Mouse (Mus musculus): ENCODE data around the gene Ikzf2. TPM values are rescaled to one million over a fixed set of nuclear protein-coding genes. Genes with fewer than 3 reads are reported as not detected.

Gene Ikzf2
- polyA plus RNA-seq, 2 experiments, result 2.6 to 4.6 TPM

- Histone ChIP-seq H3K4me2 (replicated peaks; ENCODE audit: low read depth, low read length, severe bottlenecking) (no peak overlapping the region), H3K27ac (replicated peaks; ENCODE audit: low read depth, low read length) (no peak overlapping the region), H3K9ac (ENCODE audit: low read depth, low read length, severe bottlenecking) (no peak overlapping the region), H3K4me1 (ENCODE audit: control insufficient read depth, insufficient read depth, low read length) (0 out of 2 replicates have a peak, but pooled peaks cover 2% of the 10 kb centered on the region), H3K27me3 (ENCODE audit: control insufficient read depth, insufficient read depth, low read length) (no peaks in the 10 kb centered on the region), H3K4me3 (replicated peaks; ENCODE audit: low read length) (no peak overlapping the region), H3K9me3 (ENCODE audit: control insufficient read depth, low read length) (no peaks in the 10 kb centered on the region), H3K36me3 (ENCODE audit: control insufficient read depth, insufficient read depth, low read length) (no peaks in the 10 kb centered on the region)
- DNase-seq (ENCODE audit: low spot score) (peak; percentile 47), ATAC-seq (ENCODE audit: low FRiP score, low read depth) (no peak; the same call in 1 of the 2 replicates)
- TF ChIP-seq POLR2A (IDR thresholded peaks at IDR 0.05; ENCODE audit: borderline replicate concordance, extremely low read depth, insufficient read depth, insufficient read length), result no peak
- 37% methylated on average over 3 of the region's 3 CpGs for WGBS
Measured at GRCm38 (mm10) chr1:69637907-69638306, 49.1 kb downstream of the Ikzf2 start.

- Histone ChIP-seq H3K9me3 (ENCODE audit: control insufficient read depth, low read length) (no peaks in the 10 kb centered on the region), H3K4me2 (replicated peaks; ENCODE audit: low read depth, low read length, severe bottlenecking) (no peak overlapping the region), H3K27me3 (ENCODE audit: control insufficient read depth, insufficient read depth, low read length) (no peaks in the 10 kb centered on the region), H3K4me3 (replicated peaks; ENCODE audit: low read length) (no peak overlapping the region), H3K9ac (ENCODE audit: low read depth, low read length, severe bottlenecking) (no peak overlapping the region), H3K36me3 (ENCODE audit: control insufficient read depth, insufficient read depth, low read length) (no peaks in the 10 kb centered on the region), H3K27ac (replicated peaks; ENCODE audit: low read depth, low read length) (no peak overlapping the region), H3K4me1 (ENCODE audit: control insufficient read depth, insufficient read depth, low read length) (0 out of 2 replicates have a peak, but pooled peaks cover 2% of the 10 kb centered on the region)
- DNase-seq (ENCODE audit: low spot score) (no peak), ATAC-seq (ENCODE audit: low FRiP score, low read depth) (no peak)
- TF ChIP-seq POLR2A (IDR thresholded peaks at IDR 0.05; ENCODE audit: borderline replicate concordance, extremely low read depth, insufficient read depth, insufficient read length), result no peak
- 91% methylated on average over 2 of the region's 2 CpGs for WGBS
Measured at GRCm38 (mm10) chr1:69634259-69634658, 52.8 kb downstream of the Ikzf2 start.

- WGBS, result 66% methylated on average over 6 of the region's 6 CpGs
- no peak for DNase-seq (ENCODE audit: low spot score)
- no peak for TF ChIP-seq POLR2A (IDR thresholded peaks at IDR 0.05; ENCODE audit: borderline replicate concordance, extremely low read depth, insufficient read depth, insufficient read length)
- no peak overlapping the region for H3K27ac ChIP-seq (replicated peaks; ENCODE audit: low read depth, low read length)
- no peak for ATAC-seq (ENCODE audit: low FRiP score, low read depth)
- H3K36me3 ChIP-seq (ENCODE audit: control insufficient read depth, insufficient read depth, low read length), result no peaks in the 10 kb centered on the region
- H3K27me3 ChIP-seq (ENCODE audit: control insufficient read depth, insufficient read depth, low read length), result no peaks in the 10 kb centered on the region
- no peak overlapping the region for H3K4me3 ChIP-seq (replicated peaks; ENCODE audit: low read length)
- no peak overlapping the region for H3K4me2 ChIP-seq (replicated peaks; ENCODE audit: low read depth, low read length, severe bottlenecking)
- no peaks in the 10 kb centered on the region for H3K9me3 ChIP-seq (ENCODE audit: control insufficient read depth, low read length)
- no peak overlapping the region for H3K9ac ChIP-seq (ENCODE audit: low read depth, low read length, severe bottlenecking)
- no peaks in the 10 kb centered on the region for H3K4me1 ChIP-seq (ENCODE audit: control insufficient read depth, insufficient read depth, low read length)
Measured at GRCm38 (mm10) chr1:69630508-69630907, 56.5 kb downstream of the Ikzf2 start.

DNA sequence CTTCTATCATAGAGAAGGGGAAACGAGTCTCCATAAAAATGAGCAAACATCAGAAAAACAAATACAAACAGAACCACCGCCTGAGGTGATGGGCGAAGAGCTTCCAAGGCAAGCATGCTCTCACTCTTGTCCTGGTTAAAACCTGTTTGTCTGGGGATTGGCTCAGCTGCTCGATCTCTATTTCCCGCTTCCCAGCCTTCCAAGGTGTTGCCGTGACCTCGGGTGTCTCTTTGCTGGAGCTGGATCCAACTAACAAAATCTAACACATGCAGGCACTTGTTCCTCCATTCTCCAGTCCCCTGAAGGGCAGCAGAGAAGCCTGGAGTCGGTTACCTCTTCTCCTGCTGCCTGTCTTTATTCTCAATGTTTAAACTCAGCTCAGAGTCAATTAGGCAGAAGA is 57.5 kb downstream of the Ikzf2 start:
- Histone ChIP-seq H3K9ac (ENCODE audit: low read depth, low read length, severe bottlenecking) (no peak overlapping the region), H3K36me3 (ENCODE audit: control insufficient read depth, insufficient read depth, low read length) (no peaks in the 10 kb centered on the region), H3K27me3 (ENCODE audit: control insufficient read depth, insufficient read depth, low read length) (no peaks in the 10 kb centered on the region), H3K27ac (replicated peaks; ENCODE audit: low read depth, low read length) (no peak overlapping the region), H3K4me1 (ENCODE audit: control insufficient read depth, insufficient read depth, low read length) (no peaks in the 10 kb centered on the region), H3K4me2 (replicated peaks; ENCODE audit: low read depth, low read length, severe bottlenecking) (no peak overlapping the region), H3K4me3 (replicated peaks; ENCODE audit: low read length) (no peak overlapping the region), H3K9me3 (ENCODE audit: control insufficient read depth, low read length) (no peaks in the 10 kb centered on the region)
- no peak for TF ChIP-seq POLR2A (IDR thresholded peaks at IDR 0.05; ENCODE audit: borderline replicate concordance, extremely low read depth, insufficient read depth, insufficient read length)
- no peak for DNase-seq (ENCODE audit: low spot score)
- ATAC-seq (ENCODE audit: low FRiP score, low read depth), result no peak
- WGBS, result 68% methylated on average over 8 of the region's 8 CpGs

DNA sequence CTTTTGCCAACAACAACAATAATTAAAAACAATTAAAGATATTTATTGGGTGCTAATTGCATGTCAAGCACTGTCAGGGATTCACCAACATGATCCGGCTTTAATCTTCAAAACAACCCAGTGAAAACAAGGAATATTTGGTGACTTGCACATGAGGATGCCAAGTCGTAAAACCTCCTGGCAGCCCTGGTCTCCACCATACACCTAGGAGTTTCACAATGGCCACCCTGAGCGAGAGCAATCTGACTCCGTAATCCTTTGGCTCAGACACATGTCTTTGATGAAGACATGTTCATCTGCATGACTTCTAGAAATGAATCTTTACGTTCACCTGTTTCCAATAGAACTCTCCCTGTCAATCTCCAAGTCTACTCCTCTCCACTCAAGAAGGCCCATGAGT is 75.0 kb downstream of the Ikzf2 start:
- no peak overlapping the region for H3K27ac ChIP-seq (replicated peaks; ENCODE audit: low read depth, low read length)
- no peaks in the 10 kb centered on the region for H3K9me3 ChIP-seq (ENCODE audit: control insufficient read depth, low read length)
- ATAC-seq (ENCODE audit: low FRiP score, low read depth), result no peak
- no peak overlapping the region for H3K4me3 ChIP-seq (replicated peaks; ENCODE audit: low read length)
- DNase-seq (ENCODE audit: low spot score), result no peak
- no peaks in the 10 kb centered on the region for H3K36me3 ChIP-seq (ENCODE audit: control insufficient read depth, insufficient read depth, low read length)
- no peak overlapping the region for H3K4me2 ChIP-seq (replicated peaks; ENCODE audit: low read depth, low read length, severe bottlenecking)
- no peak for TF ChIP-seq POLR2A (IDR thresholded peaks at IDR 0.05; ENCODE audit: borderline replicate concordance, extremely low read depth, insufficient read depth, insufficient read length)
- no peaks in the 10 kb centered on the region for H3K27me3 ChIP-seq (ENCODE audit: control insufficient read depth, insufficient read depth, low read length)
- no peak overlapping the region for H3K9ac ChIP-seq (ENCODE audit: low read depth, low read length, severe bottlenecking)
- peaks cover 19% of the 10 kb centered on the region for H3K4me1 ChIP-seq (ENCODE audit: control insufficient read depth, insufficient read depth, low read length)
- 73% methylated on average over 5 of the region's 5 CpGs for WGBS

Data from limb, embryonic 14.5 days (tissue).